Mouse (Mus musculus): ENCODE data around the gene Mypop. TPM values are rescaled to one million over a fixed set of nuclear protein-coding genes. Genes with fewer than 3 reads are reported as not detected.

The Mypop gene
- 3.3 and 3.6 TPM in 2 replicates for polyA plus RNA-seq (2015; fragmentation: Nextera tagmentation; extraction: Ambion mirVana)

DNA sequence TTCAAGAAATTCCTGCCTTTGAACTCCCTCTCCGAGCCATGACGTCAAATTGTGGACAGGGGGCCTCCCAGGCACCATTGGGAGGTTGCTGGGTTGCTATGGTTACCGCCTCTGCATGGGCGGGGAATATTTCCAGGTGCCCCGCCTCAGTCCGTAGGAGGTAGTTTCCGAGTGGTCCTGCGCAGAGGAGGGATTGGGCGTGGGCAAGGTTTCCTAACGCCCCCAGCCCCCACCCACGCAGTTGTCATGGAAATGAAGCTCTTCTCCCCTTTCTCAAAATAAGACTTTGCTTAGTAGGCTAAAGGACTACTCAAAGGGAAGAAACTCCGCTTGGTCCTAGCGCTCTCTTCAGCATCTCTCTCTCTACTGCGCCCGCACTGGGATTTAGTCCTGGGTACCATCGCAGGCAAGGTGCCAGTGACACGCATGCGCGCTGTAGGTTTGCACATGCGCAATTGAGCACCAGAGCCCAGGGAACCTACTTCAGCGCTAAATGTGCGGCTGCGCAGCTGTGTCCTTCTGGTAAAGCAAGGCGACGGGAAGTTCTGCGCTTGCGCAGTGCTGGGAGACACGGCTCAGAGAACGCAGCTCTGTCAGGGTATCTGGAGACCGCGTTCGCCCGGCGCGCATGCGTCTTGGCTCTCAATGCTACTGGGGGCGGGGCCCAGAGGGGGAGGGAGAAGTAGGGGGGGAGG is at the start of gene Mypop:
TSS of gene Mypop (plus strand) at position 645 of the 695 bp plus-strand sequence.
- ATAC-seq (replicated peaks; ENCODE audit: low FRiP score, low read depth) (peak; percentile 93), DNase-seq (ENCODE audit: low spot score) (peak; percentile 100)
- no peaks in the 10 kb centered on the region for H3K9me3 ChIP-seq (replicated peaks; ENCODE audit: low read length)
- WGBS = under 1% methylated on average over 35 of the region's 37 CpGs
- no peaks in the 10 kb centered on the region for H3K27me3 ChIP-seq (ENCODE audit: insufficient read depth, low read length)
- peak within 1 kb of the TSS; percentile 37 for H3K4me3 ChIP-seq (replicated peaks; ENCODE audit: low read depth, low read length)
- peak within 1 kb of the TSS; percentile 63; the same call in 1 of the 2 replicates for H3K27ac ChIP-seq
- H3K4me2 ChIP-seq (ENCODE audit: low read length) = peak within 1 kb of the TSS; percentile 85
- no peaks in the 10 kb centered on the region for H3K36me3 ChIP-seq (ENCODE audit: insufficient read depth, low read length)
- 0 out of 2 replicates have a peak, but pooled peaks have one; percentile 7 for TF ChIP-seq CTCF (IDR thresholded peaks at IDR 0.05; ENCODE audit: low read depth)
- peaks cover 14% of the 10 kb centered on the region for H3K4me1 ChIP-seq (replicated peaks; ENCODE audit: insufficient read depth, low read length)
- peak within 1 kb of the TSS; percentile 47; the same call in 1 of the 2 replicates for H3K9ac ChIP-seq (ENCODE audit: low read depth, low read length)

DNA sequence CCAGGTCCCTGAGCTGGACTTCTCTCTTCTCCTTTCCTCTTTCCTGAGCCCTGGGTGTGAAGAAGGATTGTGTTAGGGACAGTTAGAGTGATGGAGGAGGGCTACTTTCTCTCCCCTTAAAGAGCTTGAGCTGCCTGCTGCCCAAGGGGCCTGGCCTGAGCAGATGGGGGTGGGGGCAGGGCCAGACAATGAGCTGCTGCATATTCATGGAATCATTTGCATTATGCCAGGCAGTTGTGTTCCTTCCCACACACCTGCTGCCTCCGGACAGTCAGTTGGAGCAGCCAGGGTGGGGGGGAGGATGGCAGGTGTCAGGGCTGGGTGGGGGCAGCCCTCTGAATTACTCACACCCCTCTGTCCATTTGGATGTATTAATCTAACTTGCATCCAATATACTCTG is 48.7 kb upstream of the Mypop start:
- Histone ChIP-seq H3K9me3 (replicated peaks; ENCODE audit: low read length) (no peaks in the 10 kb centered on the region), H3K36me3 (ENCODE audit: insufficient read depth, low read length) (no peaks in the 10 kb centered on the region), H3K4me2 (ENCODE audit: low read length) (no peak overlapping the region), H3K27ac (no peak overlapping the region), H3K9ac (ENCODE audit: low read depth, low read length) (no peak overlapping the region), H3K27me3 (ENCODE audit: insufficient read depth, low read length) (no peaks in the 10 kb centered on the region), H3K4me1 (replicated peaks; ENCODE audit: insufficient read depth, low read length) (no peaks in the 10 kb centered on the region), H3K4me3 (replicated peaks; ENCODE audit: low read depth, low read length) (no peak overlapping the region)
- 29% methylated on average over 1 of the region's 1 CpGs for WGBS
- ATAC-seq (replicated peaks; ENCODE audit: low FRiP score, low read depth) = no peak
- TF ChIP-seq CTCF (IDR thresholded peaks at IDR 0.05; ENCODE audit: low read depth) = no peak
- no peak for DNase-seq (ENCODE audit: low spot score)

DNA sequence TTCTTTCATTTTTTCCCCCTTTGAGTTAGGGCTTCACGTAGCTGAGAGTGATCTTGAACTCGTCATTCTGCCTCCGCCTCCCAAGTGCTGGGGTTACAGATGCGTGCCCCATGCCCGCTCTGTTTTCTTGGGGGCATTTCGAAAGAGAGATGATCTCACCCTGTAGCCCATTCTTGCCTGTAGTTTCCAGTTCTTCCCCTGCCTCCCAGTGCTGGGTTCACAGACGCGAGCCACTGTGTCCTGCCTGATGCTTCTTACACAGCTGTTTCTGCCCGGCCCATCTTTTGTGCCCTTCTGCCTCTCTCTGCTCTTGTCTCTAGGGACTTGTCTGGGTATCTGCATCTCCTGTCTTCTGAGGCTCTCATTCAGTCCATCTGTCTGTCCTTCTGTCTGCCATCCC is 48.2 kb upstream of the Mypop start:
- TF ChIP-seq CTCF (IDR thresholded peaks at IDR 0.05; ENCODE audit: low read depth) = no peak
- Histone ChIP-seq H3K4me1 (replicated peaks; ENCODE audit: insufficient read depth, low read length) (no peaks in the 10 kb centered on the region), H3K27me3 (ENCODE audit: insufficient read depth, low read length) (no peaks in the 10 kb centered on the region), H3K4me3 (replicated peaks; ENCODE audit: low read depth, low read length) (no peak overlapping the region), H3K36me3 (ENCODE audit: insufficient read depth, low read length) (no peaks in the 10 kb centered on the region), H3K4me2 (ENCODE audit: low read length) (no peak overlapping the region), H3K9me3 (replicated peaks; ENCODE audit: low read length) (no peaks in the 10 kb centered on the region), H3K9ac (ENCODE audit: low read depth, low read length) (no peak overlapping the region), H3K27ac (no peak overlapping the region)
- no peak for DNase-seq (ENCODE audit: low spot score)
- 56% methylated on average over 9 of the region's 9 CpGs for WGBS
- ATAC-seq (replicated peaks; ENCODE audit: low FRiP score, low read depth) = no peak

DNA sequence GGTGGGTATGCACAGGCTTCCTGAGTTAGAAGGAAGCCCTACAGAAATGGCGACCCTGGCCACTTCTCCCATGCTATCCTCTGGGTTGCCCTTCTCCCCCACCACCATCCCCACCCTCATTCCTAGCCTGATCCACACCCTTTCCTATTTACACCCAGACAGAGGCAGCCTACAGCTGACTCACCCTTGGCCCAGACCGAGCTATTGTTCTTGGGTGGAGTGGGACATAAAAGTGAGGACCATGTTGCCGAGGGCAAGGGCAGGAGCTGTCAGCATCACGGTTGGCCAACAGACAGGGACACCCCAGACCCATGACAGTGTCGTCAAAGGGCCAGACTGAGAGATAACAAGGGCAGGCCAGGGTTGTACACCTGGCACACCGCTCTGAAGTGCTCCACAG is 42.9 kb upstream of the Mypop start:
- DNase-seq (ENCODE audit: low spot score) (peak; percentile 16), ATAC-seq (replicated peaks; ENCODE audit: low FRiP score, low read depth) (0 out of 2 replicates have a peak, but pooled peaks have one; percentile 49)
- no peaks in the 10 kb centered on the region for H3K27me3 ChIP-seq (ENCODE audit: insufficient read depth, low read length)
- TF ChIP-seq CTCF (IDR thresholded peaks at IDR 0.05; ENCODE audit: low read depth) = no peak
- H3K9ac ChIP-seq (ENCODE audit: low read depth, low read length) = no peak overlapping the region
- H3K4me1 ChIP-seq (replicated peaks; ENCODE audit: insufficient read depth, low read length) = no peaks in the 10 kb centered on the region
- no peaks in the 10 kb centered on the region for H3K9me3 ChIP-seq (replicated peaks; ENCODE audit: low read length)
- no peak overlapping the region for H3K4me3 ChIP-seq (replicated peaks; ENCODE audit: low read depth, low read length)
- H3K4me2 ChIP-seq (ENCODE audit: low read length) = no peak overlapping the region
- H3K27ac ChIP-seq = 0 out of 2 replicates have a peak overlapping the region, but pooled peaks have one; percentile 31
- WGBS = 60% methylated on average over 6 of the region's 6 CpGs
- H3K36me3 ChIP-seq (ENCODE audit: insufficient read depth, low read length) = no peaks in the 10 kb centered on the region

DNA sequence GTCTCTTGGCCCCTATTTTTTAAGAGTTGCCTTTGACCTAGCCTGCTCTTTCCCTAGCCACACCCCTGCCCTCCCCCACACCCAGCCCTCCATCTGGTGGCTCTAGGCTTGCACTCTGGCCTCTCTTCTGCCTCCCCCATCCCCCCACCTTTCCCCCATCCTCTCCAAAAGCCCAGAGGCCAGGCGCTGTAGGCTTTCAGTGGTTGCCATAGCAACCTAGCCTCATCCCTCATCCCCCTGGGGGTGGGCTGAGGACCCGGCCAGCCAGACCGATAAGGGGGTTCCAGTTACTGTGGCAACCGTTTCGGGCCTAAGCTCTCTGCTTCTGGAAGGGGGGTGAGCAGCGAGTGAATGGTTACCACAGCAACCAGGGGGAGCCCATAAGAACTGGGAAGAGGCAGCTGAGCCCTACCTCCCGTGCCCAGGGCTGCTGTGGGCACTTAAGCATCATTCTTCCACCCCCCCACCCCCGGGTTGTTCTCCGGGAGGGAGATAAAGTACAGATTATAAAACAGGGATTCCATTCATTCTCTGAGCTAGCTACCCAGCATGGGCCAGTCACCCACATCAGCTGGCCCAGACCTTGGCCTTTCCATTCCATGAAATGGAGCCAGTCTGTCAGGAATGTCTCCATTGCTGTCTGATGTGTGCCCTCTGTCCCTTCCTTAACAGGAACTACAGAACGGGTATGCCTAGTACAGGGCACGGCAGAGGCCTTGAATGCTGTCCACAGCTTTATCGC is 41.1 kb upstream of the Mypop start:
- DNase-seq (ENCODE audit: low spot score) = no peak
- Histone ChIP-seq H3K4me2 (ENCODE audit: low read length) (no peak overlapping the region), H3K4me1 (replicated peaks; ENCODE audit: insufficient read depth, low read length) (no peaks in the 10 kb centered on the region), H3K9me3 (replicated peaks; ENCODE audit: low read length) (no peaks in the 10 kb centered on the region), H3K9ac (ENCODE audit: low read depth, low read length) (no peak overlapping the region), H3K27ac (no peak overlapping the region), H3K4me3 (replicated peaks; ENCODE audit: low read depth, low read length) (no peak overlapping the region), H3K36me3 (ENCODE audit: insufficient read depth, low read length) (no peaks in the 10 kb centered on the region), H3K27me3 (ENCODE audit: insufficient read depth, low read length) (no peaks in the 10 kb centered on the region)
- 42% methylated on average over 12 of the region's 12 CpGs for WGBS
- TF ChIP-seq CTCF (IDR thresholded peaks at IDR 0.05; ENCODE audit: low read depth) = no peak
- ATAC-seq (replicated peaks; ENCODE audit: low FRiP score, low read depth) = no peak

DNA sequence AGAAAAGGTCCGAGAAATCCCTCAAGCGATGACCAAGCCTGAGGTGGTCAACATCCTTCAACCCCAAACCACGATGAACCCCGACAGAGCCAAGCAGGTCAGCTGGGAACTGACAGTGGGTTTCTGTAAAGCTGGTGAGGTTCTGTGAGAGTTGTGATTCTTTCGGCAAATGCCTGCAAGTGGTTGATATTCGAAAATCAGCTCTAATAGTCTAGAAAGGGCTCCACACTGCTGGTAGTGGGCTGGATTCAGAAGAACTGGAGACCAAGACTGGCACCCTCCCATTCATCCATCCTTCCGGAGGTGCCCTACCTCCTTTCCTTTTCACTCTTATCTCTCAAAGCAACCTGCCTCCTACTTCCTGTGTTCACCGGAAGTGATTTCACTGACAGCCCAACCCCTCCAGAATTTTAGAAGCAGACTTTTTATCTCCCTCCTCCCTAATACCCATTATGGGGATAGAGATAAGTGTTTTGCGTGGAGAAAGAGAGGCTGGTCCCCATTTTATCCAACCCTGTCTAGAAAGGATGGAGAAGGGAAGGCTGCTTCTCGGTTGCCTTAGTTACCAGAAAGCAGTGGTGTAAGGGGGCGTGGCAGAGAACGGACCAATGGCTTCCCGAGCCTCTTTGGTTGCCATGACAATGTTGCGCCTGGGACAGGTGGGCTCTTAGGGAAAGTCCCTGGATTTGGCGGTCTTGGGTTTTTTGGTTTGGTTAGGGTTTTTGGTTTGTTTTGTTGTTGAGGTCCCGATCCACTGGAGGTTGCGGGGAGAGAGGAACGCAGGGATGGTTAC is 40.3 kb upstream of the Mypop start:
- no peak overlapping the region for H3K27ac ChIP-seq
- H3K4me3 ChIP-seq (replicated peaks; ENCODE audit: low read depth, low read length) = no peak overlapping the region
- WGBS = 23% methylated on average over 18 of the region's 18 CpGs
- no peak for TF ChIP-seq CTCF (IDR thresholded peaks at IDR 0.05; ENCODE audit: low read depth)
- H3K27me3 ChIP-seq (ENCODE audit: insufficient read depth, low read length) = no peaks in the 10 kb centered on the region
- no peaks in the 10 kb centered on the region for H3K9me3 ChIP-seq (replicated peaks; ENCODE audit: low read length)
- DNase-seq (ENCODE audit: low spot score) (no peak), ATAC-seq (replicated peaks; ENCODE audit: low FRiP score, low read depth) (no peak)
- H3K36me3 ChIP-seq (ENCODE audit: insufficient read depth, low read length) = no peaks in the 10 kb centered on the region
- no peaks in the 10 kb centered on the region for H3K4me1 ChIP-seq (replicated peaks; ENCODE audit: insufficient read depth, low read length)
- no peak overlapping the region for H3K4me2 ChIP-seq (ENCODE audit: low read length)
- no peak overlapping the region for H3K9ac ChIP-seq (ENCODE audit: low read depth, low read length)

Data from kidney, postnatal 0 days (tissue).